Mouse (Mus musculus) kidney, postnatal 4 days (tissue): ENCODE measurements at regions not wholly inside any gene's neighbourhood (a gene's known extent, or its start where the extent isn't known, plus 50 kb on each side); places are given as distances from the start of the nearest gene placed in this dataset.

ENCODE experiments used
- DNase-seq, 2 experiments: peaks; one replicate each; pipeline ENCODE4 v3.0.0; 2021; ENCODE audit warnings: mixed read lengths in 2 of 2

- no peak for DNase-seq
Measured at GRCm38 (mm10) chr9:87326374-87327295, 71.3 kb upstream of the Cep162 start.

GRCm38 (mm10) chr9:87323690-87324089, 68.4 kb upstream of the Cep162 start:
- no peak for DNase-seq

DNA sequence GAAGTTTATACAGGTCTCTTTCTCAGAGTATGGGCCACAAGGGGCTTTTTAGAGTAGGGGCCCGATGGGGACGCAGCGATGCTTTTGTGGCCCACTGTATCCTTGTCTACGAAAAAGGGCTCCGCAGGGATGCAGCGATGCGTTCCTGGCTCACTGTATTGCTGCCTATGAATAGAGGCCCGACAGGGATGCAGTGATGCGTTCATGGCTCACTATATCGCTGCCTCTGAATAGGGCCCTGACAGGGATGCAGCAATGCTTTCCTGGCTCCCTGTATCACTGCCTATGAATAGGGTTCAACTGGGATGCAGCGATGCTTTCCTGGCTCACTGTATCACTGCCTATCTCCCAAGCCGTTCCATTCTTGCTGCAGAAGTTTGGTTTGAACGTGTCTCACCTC, 65.4 kb upstream of the Cep162 start:
- DNase-seq, result no peak

DNA sequence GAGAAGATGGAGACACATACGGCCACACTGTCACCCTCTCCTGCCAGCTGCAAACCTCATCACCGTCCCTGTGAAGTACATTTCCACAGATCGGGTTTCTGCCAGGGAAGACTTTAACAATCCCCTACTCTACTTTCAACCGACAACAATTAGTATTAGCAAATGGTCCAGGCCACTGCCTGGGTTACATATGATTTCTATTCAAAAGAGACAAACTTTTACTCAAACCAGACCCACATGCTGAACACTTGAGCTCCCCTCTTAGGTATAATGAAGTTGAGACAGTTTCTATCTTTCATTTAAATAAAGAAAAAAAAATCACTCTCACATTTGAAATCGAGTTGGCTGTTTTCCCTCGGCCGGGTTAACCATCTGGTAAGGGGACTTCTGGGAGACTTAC, 63.4 kb upstream of the Cep162 start:
- no peak for DNase-seq

- no peak for DNase-seq
Measured at GRCm38 (mm10) chr9:87310150-87310549, 54.8 kb upstream of the Cep162 start.
